Mouse (Mus musculus): Measurements from ENCODE around the gene Chst15. TPM values are rescaled to one million over a fixed set of nuclear protein-coding genes. Genes with fewer than 3 reads are reported as not detected.

The Chst15 gene
- polyA plus RNA-seq, 1 experiment from 2014 or later = 5.9 TPM

DNA sequence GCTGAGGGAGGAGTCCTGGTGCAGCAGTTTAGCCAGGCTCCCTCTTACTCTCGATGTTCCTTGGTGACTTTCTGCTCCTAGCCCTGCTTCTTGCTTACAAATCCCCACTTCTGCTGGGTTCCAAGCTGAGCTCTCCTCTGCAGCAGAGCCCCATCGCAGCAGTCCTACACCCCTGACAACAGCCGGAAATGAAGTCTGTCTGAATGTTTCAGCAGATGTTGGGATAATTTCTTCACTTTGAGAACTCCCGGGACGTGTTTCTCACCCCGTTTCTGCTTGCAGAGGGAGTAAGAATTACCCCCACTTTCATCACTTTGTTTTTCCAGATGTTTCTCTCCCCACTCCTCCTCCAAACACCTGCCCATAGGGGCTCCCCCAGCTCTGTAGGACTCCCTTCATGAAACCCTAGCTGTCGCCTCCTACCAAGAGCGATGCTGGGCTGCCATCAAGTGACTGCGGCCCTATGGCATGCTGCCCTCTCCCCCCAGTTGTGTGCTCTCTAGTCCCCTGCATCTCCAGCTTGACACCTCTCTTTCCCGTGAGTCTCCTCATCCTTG is 67.4 kb downstream of the Chst15 start:
- 65% methylated on average over 10 of the region's 10 CpGs for WGBS (ENCODE audit: insufficient replicate concordance)
- H3K36me3 ChIP-seq (ENCODE audit: control insufficient read depth, insufficient read depth) = no peaks in the 10 kb centered on the region
- H3K4me3 ChIP-seq (ENCODE audit: low read depth, low read length) = no peak overlapping the region
- H3K4me1 ChIP-seq (ENCODE audit: control insufficient read depth, low read depth, low read length) = no peaks in the 10 kb centered on the region
- H3K9ac ChIP-seq (ENCODE audit: low read depth, low read length) = no peak overlapping the region
- no peaks in the 10 kb centered on the region for H3K27me3 ChIP-seq (ENCODE audit: control insufficient read depth, insufficient read depth, low read depth, low read length)
- H3K9me3 ChIP-seq (replicated peaks; ENCODE audit: control insufficient read depth, low read length) = no peaks in the 10 kb centered on the region
- H3K27ac ChIP-seq (ENCODE audit: low read length) = no peak overlapping the region
- no peak overlapping the region for H3K4me2 ChIP-seq (ENCODE audit: low read depth, low read length)
- ATAC-seq (ENCODE audit: low read depth) = no peak

GRCm38 (mm10) chr7:132247567-132247966 is 69.5 kb downstream of the Chst15 start:
- H3K4me3 ChIP-seq (ENCODE audit: low read depth, low read length) = no peak overlapping the region
- ATAC-seq (ENCODE audit: low read depth) = no peak
- H3K4me1 ChIP-seq (ENCODE audit: control insufficient read depth, low read depth, low read length) = no peaks in the 10 kb centered on the region
- H3K4me2 ChIP-seq (ENCODE audit: low read depth, low read length) = no peak overlapping the region
- WGBS (ENCODE audit: insufficient replicate concordance) = 61% methylated on average over 11 of the region's 11 CpGs
- no peak overlapping the region for H3K9ac ChIP-seq (ENCODE audit: low read depth, low read length)
- no peak overlapping the region for H3K27ac ChIP-seq (ENCODE audit: low read length)
- no peaks in the 10 kb centered on the region for H3K36me3 ChIP-seq (ENCODE audit: control insufficient read depth, insufficient read depth)
- no peaks in the 10 kb centered on the region for H3K9me3 ChIP-seq (replicated peaks; ENCODE audit: control insufficient read depth, low read length)
- no peaks in the 10 kb centered on the region for H3K27me3 ChIP-seq (ENCODE audit: control insufficient read depth, insufficient read depth, low read depth, low read length)

- no peak overlapping the region for H3K4me3 ChIP-seq (ENCODE audit: low read depth, low read length)
- no peak overlapping the region for H3K27ac ChIP-seq (ENCODE audit: low read length)
- ATAC-seq (ENCODE audit: low read depth) = no peak
- no peaks in the 10 kb centered on the region for H3K9me3 ChIP-seq (replicated peaks; ENCODE audit: control insufficient read depth, low read length)
- H3K27me3 ChIP-seq (ENCODE audit: control insufficient read depth, insufficient read depth, low read depth, low read length) = no peaks in the 10 kb centered on the region
- no peaks in the 10 kb centered on the region for H3K36me3 ChIP-seq (ENCODE audit: control insufficient read depth, insufficient read depth)
- H3K4me1 ChIP-seq (ENCODE audit: control insufficient read depth, low read depth, low read length) = no peaks in the 10 kb centered on the region
- H3K4me2 ChIP-seq (ENCODE audit: low read depth, low read length) = no peak overlapping the region
- H3K9ac ChIP-seq (ENCODE audit: low read depth, low read length) = no peak overlapping the region
- WGBS (ENCODE audit: insufficient replicate concordance) = 75% methylated on average over 5 of the region's 5 CpGs
Observed at GRCm38 (mm10) chr7:132247091-132247490, 69.9 kb downstream of the Chst15 start.

- Histone ChIP-seq H3K4me3 (ENCODE audit: low read depth, low read length) (no peak overlapping the region), H3K27ac (ENCODE audit: low read length) (no peak overlapping the region), H3K27me3 (ENCODE audit: control insufficient read depth, insufficient read depth, low read depth, low read length) (no peaks in the 10 kb centered on the region), H3K4me1 (ENCODE audit: control insufficient read depth, low read depth, low read length) (no peaks in the 10 kb centered on the region), H3K36me3 (ENCODE audit: control insufficient read depth, insufficient read depth) (no peaks in the 10 kb centered on the region), H3K9me3 (replicated peaks; ENCODE audit: control insufficient read depth, low read length) (no peaks in the 10 kb centered on the region), H3K9ac (ENCODE audit: low read depth, low read length) (no peak overlapping the region), H3K4me2 (ENCODE audit: low read depth, low read length) (no peak overlapping the region)
- ATAC-seq (ENCODE audit: low read depth) = no peak
- 69% methylated on average over 6 of the region's 6 CpGs for WGBS (ENCODE audit: insufficient replicate concordance)
Observed at GRCm38 (mm10) chr7:132245730-132246129, 71.3 kb downstream of the Chst15 start.

DNA sequence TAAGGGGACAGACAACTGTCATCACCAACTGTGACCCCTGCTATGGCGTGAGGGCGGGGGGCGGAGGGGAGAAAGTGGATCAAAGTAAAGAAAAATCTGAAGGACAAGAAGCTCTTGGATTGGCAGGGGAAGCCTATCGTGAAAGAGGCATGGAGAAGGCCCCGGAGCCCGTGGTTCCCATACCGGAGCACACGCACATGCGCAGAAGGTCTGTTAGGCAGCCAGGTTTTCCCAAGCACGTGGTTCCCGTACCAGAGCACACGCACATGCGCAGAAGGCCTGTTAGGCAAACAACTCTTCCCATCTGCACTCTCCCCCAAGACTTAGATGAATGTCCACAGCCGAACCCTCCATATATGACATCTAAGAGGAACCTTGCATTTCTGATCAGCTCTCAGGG is 72.4 kb downstream of the Chst15 start:
- no peak overlapping the region for H3K27ac ChIP-seq (ENCODE audit: low read length)
- WGBS (ENCODE audit: insufficient replicate concordance) = 76% methylated on average over 14 of the region's 14 CpGs
- no peaks in the 10 kb centered on the region for H3K36me3 ChIP-seq (ENCODE audit: control insufficient read depth, insufficient read depth)
- H3K9ac ChIP-seq (ENCODE audit: low read depth, low read length) = no peak overlapping the region
- no peak for ATAC-seq (ENCODE audit: low read depth)
- no peak overlapping the region for H3K4me2 ChIP-seq (ENCODE audit: low read depth, low read length)
- H3K9me3 ChIP-seq (replicated peaks; ENCODE audit: control insufficient read depth, low read length) = no peaks in the 10 kb centered on the region
- no peak overlapping the region for H3K4me3 ChIP-seq (ENCODE audit: low read depth, low read length)
- no peaks in the 10 kb centered on the region for H3K4me1 ChIP-seq (ENCODE audit: control insufficient read depth, low read depth, low read length)
- no peaks in the 10 kb centered on the region for H3K27me3 ChIP-seq (ENCODE audit: control insufficient read depth, insufficient read depth, low read depth, low read length)

- 52% methylated on average over 5 of the region's 5 CpGs for WGBS (ENCODE audit: insufficient replicate concordance)
- Histone ChIP-seq H3K36me3 (ENCODE audit: control insufficient read depth, insufficient read depth) (no peaks in the 10 kb centered on the region), H3K4me1 (ENCODE audit: control insufficient read depth, low read depth, low read length) (no peaks in the 10 kb centered on the region), H3K9ac (ENCODE audit: low read depth, low read length) (no peak overlapping the region), H3K27me3 (ENCODE audit: control insufficient read depth, insufficient read depth, low read depth, low read length) (no peaks in the 10 kb centered on the region), H3K27ac (ENCODE audit: low read length) (no peak overlapping the region), H3K4me2 (ENCODE audit: low read depth, low read length) (no peak overlapping the region), H3K4me3 (ENCODE audit: low read depth, low read length) (no peak overlapping the region), H3K9me3 (replicated peaks; ENCODE audit: control insufficient read depth, low read length) (no peaks in the 10 kb centered on the region)
- peak; percentile 28; the same call in 1 of the 2 replicates for ATAC-seq (ENCODE audit: low read depth)
Observed at GRCm38 (mm10) chr7:132243225-132243624, 73.8 kb downstream of the Chst15 start.

DNA sequence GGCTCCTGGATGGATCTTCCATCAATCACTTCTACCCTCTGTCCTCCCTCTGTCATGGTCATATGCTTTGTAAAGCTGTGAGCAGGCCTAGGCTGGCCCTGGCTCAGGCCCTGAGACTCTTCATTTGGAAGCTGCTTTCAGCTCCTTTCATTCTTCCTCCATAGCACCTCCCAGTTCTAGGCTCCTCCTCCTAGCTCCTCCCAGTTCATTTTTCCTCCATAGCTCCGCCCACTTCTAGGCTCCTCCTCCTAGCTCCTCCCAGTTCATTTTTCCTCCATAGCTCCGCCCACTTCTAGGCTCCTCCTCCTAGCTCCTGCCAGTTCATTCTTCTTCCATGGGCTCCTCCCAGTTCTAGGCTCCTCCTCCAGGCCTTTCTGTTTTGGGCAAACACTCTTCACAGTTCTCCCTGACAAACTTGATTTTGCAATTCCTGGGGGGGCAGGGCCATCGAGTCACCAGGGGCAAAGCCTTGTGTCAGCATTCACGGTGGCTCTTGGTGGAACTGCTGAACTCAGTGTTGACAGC is 74.3 kb downstream of the Chst15 start:
- H3K27ac ChIP-seq (ENCODE audit: low read length) = no peak overlapping the region

GRCm38 (mm10) chr7:132238921-132239320 is 78.1 kb downstream of the Chst15 start:
- H3K9ac ChIP-seq (ENCODE audit: low read depth, low read length) = no peak overlapping the region
- H3K27me3 ChIP-seq (ENCODE audit: control insufficient read depth, insufficient read depth, low read depth, low read length) = no peaks in the 10 kb centered on the region
- H3K4me1 ChIP-seq (ENCODE audit: control insufficient read depth, low read depth, low read length) = no peaks in the 10 kb centered on the region
- H3K27ac ChIP-seq (ENCODE audit: low read length) = no peak overlapping the region
- 58% methylated on average over 3 of the region's 3 CpGs for WGBS (ENCODE audit: insufficient replicate concordance)
- ATAC-seq (ENCODE audit: low read depth) = no peak
- H3K4me3 ChIP-seq (ENCODE audit: low read depth, low read length) = no peak overlapping the region
- no peak overlapping the region for H3K4me2 ChIP-seq (ENCODE audit: low read depth, low read length)
- no peaks in the 10 kb centered on the region for H3K36me3 ChIP-seq (ENCODE audit: control insufficient read depth, insufficient read depth)
- no peaks in the 10 kb centered on the region for H3K9me3 ChIP-seq (replicated peaks; ENCODE audit: control insufficient read depth, low read length)

More for the DNA sequence above, 74.3 kb downstream of the Chst15 start:
- H3K9me3 ChIP-seq (replicated peaks; ENCODE audit: control insufficient read depth, low read length) = no peaks in the 10 kb centered on the region
- ATAC-seq (ENCODE audit: low read depth) = peak; percentile 56
- 22% methylated on average over 4 of the region's 4 CpGs for WGBS (ENCODE audit: insufficient replicate concordance)
- no peaks in the 10 kb centered on the region for H3K4me1 ChIP-seq (ENCODE audit: control insufficient read depth, low read depth, low read length)
- H3K4me3 ChIP-seq (ENCODE audit: low read depth, low read length) = no peak overlapping the region
- H3K27me3 ChIP-seq (ENCODE audit: control insufficient read depth, insufficient read depth, low read depth, low read length) = no peaks in the 10 kb centered on the region
- H3K9ac ChIP-seq (ENCODE audit: low read depth, low read length) = no peak overlapping the region
- H3K4me2 ChIP-seq (ENCODE audit: low read depth, low read length) = no peak overlapping the region
- no peaks in the 10 kb centered on the region for H3K36me3 ChIP-seq (ENCODE audit: control insufficient read depth, insufficient read depth)

- ATAC-seq (ENCODE audit: low read depth) = no peak
- Histone ChIP-seq H3K4me2 (ENCODE audit: low read depth, low read length) (no peak overlapping the region), H3K4me1 (ENCODE audit: control insufficient read depth, low read depth, low read length) (no peaks in the 10 kb centered on the region), H3K4me3 (ENCODE audit: low read depth, low read length) (no peak overlapping the region), H3K27me3 (ENCODE audit: control insufficient read depth, insufficient read depth, low read depth, low read length) (no peaks in the 10 kb centered on the region), H3K9ac (ENCODE audit: low read depth, low read length) (no peak overlapping the region), H3K9me3 (replicated peaks; ENCODE audit: control insufficient read depth, low read length) (no peaks in the 10 kb centered on the region), H3K36me3 (ENCODE audit: control insufficient read depth, insufficient read depth) (no peaks in the 10 kb centered on the region), H3K27ac (ENCODE audit: low read length) (no peak overlapping the region)
- 55% methylated on average over 4 of the region's 4 CpGs for WGBS (ENCODE audit: insufficient replicate concordance)
Observed at GRCm38 (mm10) chr7:132237191-132237590, 79.8 kb downstream of the Chst15 start.

Measured in liver, embryonic 16.5 days (tissue).